14 mouse cellular contexts compared by ENCODE assay signal in genomic region chr7:100203616-100204015, GRCm38 (mm10). TPM values are rescaled to one million over a fixed set of nuclear protein-coding genes. Genes with fewer than 3 reads are reported as not detected.
"Had no signal": no experiment of that assay in that cellular context is flagged by ENCODE, and none has a peak within 500 bp of the region (broad histone marks: within the 10 kb centered on the region; RNA-seq: fewer than 3 reads in every experiment).

No protein-coding gene starts in this region.

- H3K36me3 ChIP-seq: limb, embryonic 15.5 days; liver, embryonic 13.5 days; midbrain, embryonic 10.5 days; neural tube, embryonic 12.5 days had no signal

- H3K9ac ChIP-seq: limb, embryonic 15.5 days; liver, embryonic 13.5 days; neural tube, embryonic 12.5 days had no signal

- H3K27me3 ChIP-seq: limb, embryonic 15.5 days; liver, embryonic 13.5 days; neural tube, embryonic 12.5 days had no signal

- H3K4me2 ChIP-seq: limb, embryonic 15.5 days; liver, embryonic 13.5 days; neural tube, embryonic 12.5 days had no signal

- H3K27ac ChIP-seq: layer of hippocampus, adult 2 months; limb, embryonic 15.5 days; liver, embryonic 13.5 days; midbrain, embryonic 10.5 days; neural tube, embryonic 12.5 days had no signal

- DNase-seq: kidney, postnatal 10 days; liver, embryonic 13.5 days; lung, adult 18-20 months; lung, postnatal 4 days; midbrain, embryonic 14.5 days; spleen, adult 18-20 months; thymus, adult 2 months; thymus, postnatal 36 days had no signal

- H3K4me1 ChIP-seq: midbrain, embryonic 10.5 days; neural tube, embryonic 12.5 days had no signal

- H3K4me3 ChIP-seq: layer of hippocampus, adult 2 months; limb, embryonic 15.5 days; liver, embryonic 13.5 days; midbrain, embryonic 10.5 days; neural tube, embryonic 12.5 days had no signal

- H3K9me3 ChIP-seq: limb, embryonic 15.5 days; liver, embryonic 13.5 days; midbrain, embryonic 10.5 days; neural tube, embryonic 12.5 days had no signal

RNA-seq across cellular contexts. Expression of gene Kcne3, which starts 27.3 kb away (rescaled TPM):
- total RNA-seq: layer of hippocampus, postnatal 14 days; left cerebral cortex, postnatal 10 days had no signal
